Mouse (Mus musculus) stomach, embryonic 16.5 days (tissue): ENCODE measurements around the gene Pgls. TPM values are rescaled to one million over a fixed set of nuclear protein-coding genes. Genes with fewer than 3 reads are reported as not detected.
A peak's percentile ranks its signal among the peaks of the same experiment; 100 is the strongest.

ENCODE experiments used
- ATAC-seq: fragments of 200-750 bp; cut with Nextera tagmentation; 2 replicates; pipeline ENCODE4 v1.8.0; 2017; ENCODE audit warnings: moderate number of reproducible peaks, moderate TSS enrichment; ENCODE audit not compliant: insufficient read depth, low FRiP score
- H3K27ac ChIP-seq: fragments of 300-500 bp; sonication (generic); 2 replicates; pipeline ENCODE4 v1.5.1; 2014; ENCODE audit warnings: low read length
- H3K27me3 ChIP-seq: fragments of 300-500 bp; sonication (generic); 2 replicates; pipeline ENCODE4 v1.6.1; 2014; ENCODE audit warnings: low read length, control low read depth, mixed read lengths; ENCODE audit not compliant: control insufficient read depth, insufficient read depth
- H3K36me3 ChIP-seq: fragments of 300-500 bp; sonication (generic); 2 replicates; pipeline ENCODE4 v1.6.1; 2014; ENCODE audit warnings: low read length; ENCODE audit not compliant: control insufficient read depth, insufficient read depth
- H3K4me1 ChIP-seq: fragments of 300-500 bp; sonication (generic); 2 replicates; pipeline ENCODE4 v1.6.1; 2014; ENCODE audit warnings: low read length, control low read depth, mixed read lengths; ENCODE audit not compliant: control insufficient read depth, insufficient read depth
- H3K4me2 ChIP-seq: fragments of 300-500 bp; sonication (generic); 2 replicates; pipeline ENCODE4 v1.6.1; 2014; ENCODE audit warnings: low read depth, low read length, mixed read lengths
- H3K4me3 ChIP-seq: fragments of 300-500 bp; sonication (generic); replicated peaks from 2 replicates; pipeline ENCODE4 v1.5.1; 2014; ENCODE audit warnings: mild to moderate bottlenecking, low read length
- H3K9ac ChIP-seq: fragments of 300-500 bp; sonication (generic); 2 replicates; pipeline ENCODE4 v1.6.1; 2014; ENCODE audit warnings: low read length
- H3K9me3 ChIP-seq: fragments of 300-500 bp; sonication (generic); replicated peaks from 2 replicates; pipeline ENCODE4 v1.6.1; 2016; ENCODE audit warnings: low read length, control low read depth; ENCODE audit not compliant: control insufficient read depth
- WGBS: fragments of 180-500 bp; shearing (Covaris S2); extraction: QIAGEN DNeasy Blood & Tissue Kit; methylation state at CpG from one replicate; pipeline ENCODE4 v1.1.7; 2014; 5-methylcytosine and 5-hydroxymethylcytosine counted together
- polyA plus RNA-seq: library from polyadenylated mRNA; unstranded; fragments of >200 nt; fragmentation: Nextera tagmentation; extraction: Ambion mirVana; gene quantifications from 2 replicates; pipeline ENCODE4 v1.2.1, GENCODE M21; 2015

Gene Pgls
- polyA plus RNA-seq, 1 experiment from 2014 or later, result 206 TPM

GRCm38 (mm10) chr8:71568387-71568937 lies 23.5 kb upstream of the Pgls start, which contains the start of gene Slc27a1:
TSS of gene Slc27a1 (plus strand) at chr8:71568882.
- Histone ChIP-seq H3K27me3 (peaks cover 3% of the 10 kb centered on the region; the same call in 1 of the 2 replicates), H3K36me3 (no peaks in the 10 kb centered on the region), H3K4me2 (peak within 1 kb of the TSS; percentile 85), H3K4me3 (peak within 1 kb of the TSS; percentile 66), H3K27ac (peak within 1 kb of the TSS; percentile 92), H3K9me3 (no peaks in the 10 kb centered on the region), H3K9ac (peak within 1 kb of the TSS; percentile 75), H3K4me1 (peaks cover 17% of the 10 kb centered on the region)
- WGBS, result 16% methylated on average over 13 of the region's 13 CpGs
- ATAC-seq, result no peak

DNA sequence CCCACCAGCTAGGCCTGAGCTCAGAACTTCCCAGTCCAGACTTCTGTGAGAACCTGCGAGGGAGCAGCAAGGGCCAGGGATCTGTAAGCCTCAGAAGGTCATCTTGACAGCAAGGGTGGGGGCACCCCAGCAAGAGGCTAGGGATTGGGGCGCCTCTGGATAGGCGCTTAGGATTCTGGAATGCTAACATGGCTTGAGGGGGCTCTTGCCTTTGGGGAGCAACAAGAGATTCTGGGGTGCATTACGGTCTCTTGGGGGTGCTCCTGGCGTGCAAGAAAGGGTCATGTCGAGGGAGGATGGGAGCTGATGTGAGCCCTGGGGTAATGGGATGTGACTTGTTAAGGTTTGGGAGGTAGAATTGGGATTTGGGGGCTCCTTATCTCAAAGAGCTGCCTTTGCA lies 23.0 kb upstream of the Pgls start:
- Histone ChIP-seq H3K4me1 (peaks cover 17% of the 10 kb centered on the region), H3K27ac (peak overlapping the region; percentile 92), H3K27me3 (peaks cover 3% of the 10 kb centered on the region; the same call in 1 of the 2 replicates), H3K4me3 (peak overlapping the region; percentile 66), H3K4me2 (peak overlapping the region; percentile 85), H3K9me3 (no peaks in the 10 kb centered on the region), H3K36me3 (no peaks in the 10 kb centered on the region), H3K9ac (peak overlapping the region; percentile 75)
- WGBS, result 21% methylated on average over 6 of the region's 6 CpGs
- no peak for ATAC-seq

- under 1% methylated on average over 51 of the region's 51 CpGs for WGBS
- Histone ChIP-seq H3K4me3 (peak overlapping the region; percentile 66), H3K9ac (peak overlapping the region; percentile 75), H3K4me2 (peak overlapping the region; percentile 85), H3K4me1 (peaks cover 17% of the 10 kb centered on the region), H3K27ac (peak overlapping the region; percentile 93), H3K27me3 (peaks cover 3% of the 10 kb centered on the region; the same call in 1 of the 2 replicates), H3K36me3 (no peaks in the 10 kb centered on the region), H3K9me3 (no peaks in the 10 kb centered on the region)
- ATAC-seq, result peak; percentile 84
Measured at GRCm38 (mm10) chr8:71569366-71570290, 22.3 kb upstream of the Pgls start.

GRCm38 (mm10) chr8:71570291-71570954 lies 21.6 kb upstream of the Pgls start:
- Histone ChIP-seq H3K4me2 (peak overlapping the region; percentile 85), H3K9me3 (no peaks in the 10 kb centered on the region), H3K4me3 (peak overlapping the region; percentile 66), H3K4me1 (peaks cover 17% of the 10 kb centered on the region), H3K9ac (peak overlapping the region; percentile 79), H3K27ac (peak overlapping the region; percentile 93), H3K27me3 (peaks cover 3% of the 10 kb centered on the region; the same call in 1 of the 2 replicates), H3K36me3 (no peaks in the 10 kb centered on the region)
- WGBS, result under 1% methylated on average over 41 of the region's 41 CpGs
- peak; percentile 89 for ATAC-seq

DNA sequence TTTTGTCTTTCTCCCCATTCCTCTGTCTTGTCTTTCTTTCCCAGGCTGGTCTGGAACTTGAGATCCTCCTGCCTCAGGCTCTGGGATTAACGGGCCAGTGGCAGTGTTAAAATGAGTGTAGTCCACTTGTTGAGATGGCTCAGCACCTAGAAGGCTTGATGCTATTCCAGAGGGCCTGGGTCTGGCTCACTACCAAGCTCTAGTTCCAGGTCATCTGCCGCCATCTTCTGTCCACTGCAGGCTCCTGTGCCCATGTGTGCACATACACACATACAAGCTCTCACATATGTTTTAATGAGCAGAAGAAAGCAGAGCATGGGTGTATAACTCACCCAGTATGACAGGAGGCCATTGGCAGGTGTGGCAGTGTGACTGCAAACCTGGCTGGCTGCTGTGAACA lies 19.9 kb upstream of the Pgls start:
- 89% methylated on average over 2 of the region's 2 CpGs for WGBS
- Histone ChIP-seq H3K36me3 (no peaks in the 10 kb centered on the region), H3K27ac (no peak overlapping the region; the same call in 1 of the 2 replicates), H3K4me3 (no peak overlapping the region), H3K4me2 (no peak overlapping the region), H3K27me3 (no peaks in the 10 kb centered on the region), H3K9ac (no peak overlapping the region), H3K4me1 (peaks cover 17% of the 10 kb centered on the region), H3K9me3 (no peaks in the 10 kb centered on the region)
- no peak for ATAC-seq

DNA sequence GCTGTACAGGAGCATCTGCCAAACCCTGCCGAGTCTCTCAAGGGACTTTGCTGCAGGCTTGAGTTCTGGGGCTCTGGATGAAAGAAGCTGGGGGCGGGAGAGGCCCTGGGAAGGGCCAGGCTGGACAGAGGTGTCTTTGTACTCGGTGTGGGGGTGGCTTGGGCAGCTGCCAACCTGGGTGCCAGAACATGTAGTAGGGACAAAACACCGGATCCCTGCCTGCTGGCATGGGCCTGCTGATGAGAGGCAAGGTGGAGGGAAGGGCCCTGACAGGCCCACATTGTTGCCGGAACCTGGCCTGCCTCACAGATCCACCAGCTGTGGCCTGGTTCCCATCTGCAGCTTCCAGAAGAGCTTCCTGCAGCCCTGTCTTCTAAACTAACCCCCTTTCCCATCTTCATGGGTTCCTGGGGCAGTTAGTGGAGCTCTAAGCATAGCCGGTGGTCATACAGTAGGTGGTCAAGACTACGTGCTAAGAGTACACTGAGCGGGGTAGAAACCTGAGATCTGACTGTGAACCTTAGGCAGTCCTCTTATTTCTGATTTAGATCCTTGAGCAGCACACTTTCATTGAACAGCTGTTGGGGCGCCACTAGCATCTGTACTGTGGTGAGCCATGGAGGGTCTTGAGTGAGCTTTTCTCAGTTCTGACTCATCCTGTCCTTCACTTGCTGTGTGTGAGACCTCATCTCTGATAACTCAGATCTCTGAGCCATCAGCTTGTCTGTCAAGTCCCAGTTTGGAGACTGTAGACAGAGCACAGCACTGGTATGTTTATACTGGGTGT lies 18.9 kb upstream of the Pgls start:
- no peak for ATAC-seq
- Histone ChIP-seq H3K4me3 (no peak overlapping the region), H3K4me2 (0 out of 2 replicates have a peak overlapping the region, but pooled peaks have one; percentile 2), H3K9me3 (no peaks in the 10 kb centered on the region), H3K27me3 (no peaks in the 10 kb centered on the region), H3K4me1 (peaks cover 17% of the 10 kb centered on the region), H3K9ac (peak overlapping the region; percentile 22; the same call in 1 of the 2 replicates), H3K36me3 (no peaks in the 10 kb centered on the region), H3K27ac (peak overlapping the region; percentile 52; the same call in 1 of the 2 replicates)
- WGBS, result 67% methylated on average over 9 of the region's 9 CpGs

- H3K4me2 ChIP-seq, result no peak overlapping the region
- no peak overlapping the region for H3K27ac ChIP-seq
- 75% methylated on average over 7 of the region's 7 CpGs for WGBS
- no peak overlapping the region for H3K4me3 ChIP-seq
- no peaks in the 10 kb centered on the region for H3K36me3 ChIP-seq
- H3K4me1 ChIP-seq, result peaks cover 7% of the 10 kb centered on the region
- no peaks in the 10 kb centered on the region for H3K9me3 ChIP-seq
- no peaks in the 10 kb centered on the region for H3K27me3 ChIP-seq
- no peak overlapping the region for H3K9ac ChIP-seq
- ATAC-seq, result no peak
Measured at GRCm38 (mm10) chr8:71574426-71574825, 17.6 kb upstream of the Pgls start.

GRCm38 (mm10) chr8:71575020-71575419 lies 17.0 kb upstream of the Pgls start:
- Histone ChIP-seq H3K9me3 (no peaks in the 10 kb centered on the region), H3K27ac (no peak overlapping the region), H3K36me3 (no peaks in the 10 kb centered on the region), H3K4me1 (peaks cover 7% of the 10 kb centered on the region), H3K4me3 (no peak overlapping the region), H3K9ac (no peak overlapping the region), H3K4me2 (no peak overlapping the region), H3K27me3 (no peaks in the 10 kb centered on the region)
- ATAC-seq, result no peak
- 68% methylated on average over 1 of the region's 1 CpGs for WGBS
